In the genomic region with DNA sequence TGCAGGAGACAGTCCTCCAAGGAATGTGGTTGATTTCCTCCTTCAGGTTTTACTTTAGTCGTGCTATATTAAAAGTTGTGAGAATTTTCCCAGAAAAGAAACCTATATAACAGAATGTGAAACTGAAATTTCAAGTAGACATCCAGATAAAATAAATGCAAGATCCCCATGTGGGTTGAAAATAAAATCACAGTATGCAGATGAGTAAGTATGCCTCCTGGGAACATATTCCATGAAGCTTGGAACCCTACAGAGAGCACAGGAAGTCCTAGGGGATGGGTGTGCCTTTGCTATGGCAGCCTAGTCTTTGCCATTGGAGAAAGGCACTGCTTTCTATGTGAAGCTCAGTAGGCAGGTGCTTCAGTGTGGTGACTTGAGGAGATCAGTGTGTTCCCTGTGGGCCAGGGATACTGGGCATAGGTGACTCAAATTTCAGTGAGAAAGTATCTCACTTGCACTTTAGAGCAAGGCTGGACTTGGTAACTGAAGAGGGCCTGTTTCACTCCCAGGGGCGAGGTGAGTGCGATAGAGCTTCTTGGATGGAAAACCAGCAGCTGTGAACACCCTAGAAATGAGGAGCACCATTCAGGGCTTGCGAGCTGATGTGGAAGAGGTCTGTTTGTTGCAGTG, we compare ENCODE assay signal across 22 mouse cellular contexts. TPM values are rescaled to one million over a fixed set of nuclear protein-coding genes. Genes with fewer than 3 reads are reported as not detected.
"Had no signal": no experiment of that assay in that cellular context is flagged by ENCODE, and none has a peak within 500 bp of the region (broad histone marks: within the 10 kb centered on the region; RNA-seq: fewer than 3 reads in every experiment).

No protein-coding gene starts in this region.

- H3K27ac ChIP-seq: kidney, postnatal 0 days; limb, embryonic 13.5 days; liver, embryonic 14.5 days; midbrain, embryonic 12.5 days; neural tube, embryonic 13.5 days; stomach, postnatal 0 days had no signal

- H3K4me3 ChIP-seq: limb, embryonic 13.5 days; midbrain, embryonic 12.5 days; neural tube, embryonic 13.5 days had no signal

- H3K4me2 ChIP-seq: limb, embryonic 13.5 days; midbrain, embryonic 12.5 days; neural tube, embryonic 13.5 days had no signal

- H3K9me3 ChIP-seq: limb, embryonic 13.5 days; midbrain, embryonic 12.5 days; neural tube, embryonic 13.5 days had no signal

- H3K9ac ChIP-seq: limb, embryonic 13.5 days; liver, embryonic 14.5 days; midbrain, embryonic 12.5 days; neural tube, embryonic 13.5 days had no signal

- H3K27me3 ChIP-seq: limb, embryonic 13.5 days; midbrain, embryonic 12.5 days; neural tube, embryonic 13.5 days had no signal

- H3K36me3 ChIP-seq: limb, embryonic 13.5 days; midbrain, embryonic 12.5 days; neural tube, embryonic 13.5 days had no signal

- DNase-seq: kidney, adult 9 months; kidney, postnatal 36 days; layer of hippocampus, adult 9-11 months; layer of hippocampus, postnatal 36 days; lung, adult 18-20 months; right cerebral cortex, postnatal 14 days; thymus, adult 18-20 months; thymus, postnatal 14 days had no signal

- H3K4me1 ChIP-seq: limb, embryonic 13.5 days; midbrain, embryonic 12.5 days had no signal

RNA-seq across cellular contexts. Expression of a gene that starts 11.5 kb away (rescaled TPM):
- total RNA-seq: layer of hippocampus, adult 18-20 months; layer of hippocampus, postnatal 36 days; left cerebral cortex, postnatal 36 days; liver, adult 2 months; megakaryocyte-erythroid progenitor cell, adult 5-6 weeks had no signal
- polyA plus RNA-seq: kidney, postnatal 0 days; limb, embryonic 13.5 days; neural tube, embryonic 13.5 days; small intestine, adult 2 months; stomach, postnatal 0 days had no signal

RNA-seq across cellular contexts. Expression of a gene that starts 55.6 kb away (rescaled TPM):
- total RNA-seq: layer of hippocampus, adult 18-20 months; layer of hippocampus, postnatal 36 days; left cerebral cortex, postnatal 36 days; liver, adult 2 months; megakaryocyte-erythroid progenitor cell, adult 5-6 weeks had no signal
- polyA plus RNA-seq: kidney, postnatal 0 days; limb, embryonic 13.5 days; liver, adult 2 months; liver, embryonic 14.5 days; lung, embryonic 16.5 days; midbrain, embryonic 12.5 days; midbrain, embryonic 16.5 days; neural tube, embryonic 13.5 days; small intestine, adult 2 months; stomach, postnatal 0 days; urinary bladder, adult 2 months had no signal
